19 mouse cellular contexts compared by ENCODE assay signal in genomic region chr11:31592061-31592460, GRCm38 (mm10).
DNase-seq lines count a peak whose midpoint lies in the region; ATAC-seq and TF ChIP-seq lines count a peak whose summit lies in the region.
"Had no signal": no experiment of that assay in that cellular context is flagged by ENCODE, and none has a peak within 500 bp of the region (broad histone marks: within the 10 kb centered on the region; RNA-seq: fewer than 3 reads in every experiment).

No protein-coding gene starts in this region.

- no peak overlapping the region for H3K4me3 ChIP-seq in heart, postnatal 0 days (ENCODE audit: low read depth, low read length)
- no peak overlapping the region for H3K4me3 ChIP-seq in limb, embryonic 14.5 days (replicated peaks; ENCODE audit: low read length)
- H3K4me3 ChIP-seq: hindbrain, embryonic 15.5 days; midbrain, embryonic 15.5 days had no signal

- H3K4me2 ChIP-seq in heart, postnatal 0 days (ENCODE audit: low read depth, low read length): no peak overlapping the region
- H3K4me2 ChIP-seq in limb, embryonic 14.5 days (replicated peaks; ENCODE audit: low read depth, low read length, severe bottlenecking): no peak overlapping the region
- H3K4me2 ChIP-seq: hindbrain, embryonic 15.5 days; midbrain, embryonic 15.5 days had no signal

- 0 out of 2 replicates have a peak, but pooled peaks cover 12% of the 10 kb centered on the region for H3K4me1 ChIP-seq in heart, postnatal 0 days (ENCODE audit: control insufficient read depth, insufficient read depth)
- H3K4me1 ChIP-seq in limb, embryonic 14.5 days (ENCODE audit: control insufficient read depth, insufficient read depth, low read length): peaks cover 10% of the 10 kb centered on the region
- H3K4me1 ChIP-seq: hindbrain, embryonic 15.5 days; midbrain, embryonic 15.5 days had no signal

- ATAC-seq in heart, postnatal 0 days (ENCODE audit: insufficient read depth, low read depth): 0 out of 2 replicates have a peak, but pooled peaks have one; percentile 39
- peak; percentile 53; the same call in 1 of the 2 replicates for ATAC-seq in limb, embryonic 14.5 days (ENCODE audit: low FRiP score, low read depth)
- ATAC-seq: CD4-positive, CD25-positive, alpha-beta regulatory T cell, adult 4 months; lung, postnatal 0 days; midbrain, embryonic 15.5 days had no signal

- peak overlapping the region; percentile 36; the same call in 1 of the 2 replicates for H3K27ac ChIP-seq in heart, postnatal 0 days (ENCODE audit: low read depth)
- no peak overlapping the region for H3K27ac ChIP-seq in limb, embryonic 14.5 days (replicated peaks; ENCODE audit: low read depth, low read length)
- H3K27ac ChIP-seq: hindbrain, embryonic 15.5 days; liver, embryonic 14.5 days; midbrain, embryonic 15.5 days had no signal

- TF ChIP-seq EP300 in heart, postnatal 0 days (IDR thresholded peaks at IDR 0.05; ENCODE audit: low read depth): no peak

- no peaks in the 10 kb centered on the region for H3K27me3 ChIP-seq in heart, postnatal 0 days (ENCODE audit: control insufficient read depth, insufficient read depth, low read length)
- H3K27me3 ChIP-seq in limb, embryonic 14.5 days (ENCODE audit: control insufficient read depth, insufficient read depth, low read length): no peaks in the 10 kb centered on the region
- H3K27me3 ChIP-seq: hindbrain, embryonic 15.5 days; midbrain, embryonic 15.5 days had no signal

- no peak for TF ChIP-seq POLR2A in limb, embryonic 14.5 days (IDR thresholded peaks at IDR 0.05; ENCODE audit: borderline replicate concordance, extremely low read depth, insufficient read depth, insufficient read length)

- intact Hi-C loops in heart, postnatal 10 days (cut with DNase I): no loop called here
- intact Hi-C loops in left cerebral cortex, postnatal 4 days (cut with DNase I): no loop called here

- no peaks in the 10 kb centered on the region for H3K36me3 ChIP-seq in heart, postnatal 0 days (replicated peaks; ENCODE audit: control insufficient read depth, insufficient read depth, low read length)
- H3K36me3 ChIP-seq in limb, embryonic 14.5 days (ENCODE audit: control insufficient read depth, insufficient read depth, low read length): no peaks in the 10 kb centered on the region
- H3K36me3 ChIP-seq: hindbrain, embryonic 15.5 days; midbrain, embryonic 15.5 days had no signal

- peak; percentile 7 for DNase-seq in embryo, embryonic 11 days
- DNase-seq in embryo, embryonic 10.5 days (ENCODE audit: low spot score): no peak
- no peak for DNase-seq in heart, postnatal 0 days (ENCODE audit: low spot score)
- no peak for DNase-seq in heart, postnatal 10 days
- DNase-seq in forelimb bud, embryonic 11.5 days (ENCODE audit: low read depth, low spot score): peak; percentile 21
- no peak for DNase-seq in limb, embryonic 14.5 days (ENCODE audit: low spot score)
- DNase-seq in left cerebral cortex, postnatal 4 days: no peak
- DNase-seq in right cerebral cortex, adult 18-20 months: no peak
- DNase-seq: adrenal gland, adult 2 months; cerebellum, postnatal 10 days; kidney, adult 8-10 months; kidney, postnatal 36 days; spleen, adult 18-20 months; thymus, postnatal 4 days had no signal

- no peaks in the 10 kb centered on the region for H3K9me3 ChIP-seq in heart, postnatal 0 days (replicated peaks; ENCODE audit: control insufficient read depth, low read length)
- no peaks in the 10 kb centered on the region for H3K9me3 ChIP-seq in limb, embryonic 14.5 days (ENCODE audit: control insufficient read depth, low read length)
- H3K9me3 ChIP-seq: hindbrain, embryonic 15.5 days; midbrain, embryonic 15.5 days had no signal

- WGBS in heart, postnatal 0 days: 34% methylated on average over 11 of the region's 11 CpGs
- WGBS in limb, embryonic 14.5 days: 24% methylated on average over 11 of the region's 11 CpGs

- no peak overlapping the region for H3K9ac ChIP-seq in heart, postnatal 0 days (replicated peaks; ENCODE audit: low read depth, low read length)
- H3K9ac ChIP-seq in limb, embryonic 14.5 days (ENCODE audit: low read depth, low read length, severe bottlenecking): no peak overlapping the region
- H3K9ac ChIP-seq: hindbrain, embryonic 15.5 days; liver, embryonic 14.5 days; midbrain, embryonic 15.5 days had no signal

- TF ChIP-seq CTCF in heart, postnatal 0 days (IDR thresholded peaks at IDR 0.05; ENCODE audit: low read depth): no peak

Comparison
In these comparisons a context has a peak if more than half of its experiments do, and no peak if none do; other contexts are left out.
1. DNase-seq: peak in embryo, embryonic 11 days (single experiment) and forelimb bud, embryonic 11.5 days (single experiment); none in embryo, embryonic 10.5 days (single experiment), heart, postnatal 0 days (single experiment), heart, postnatal 10 days (0 of 2), limb, embryonic 14.5 days (single experiment), left cerebral cortex, postnatal 4 days (single experiment) and right cerebral cortex, adult 18-20 months (single experiment).